Mouse (Mus musculus) C2C12 (cell line): ENCODE measurements around the gene Sh3pxd2a. TPM values are rescaled to one million over a fixed set of nuclear protein-coding genes. Genes with fewer than 3 reads are reported as not detected.

Source experiments
- H3K27me3 ChIP-seq: one replicate; pipeline ENCODE4 v1.6.1; 2011; ENCODE audit not compliant: control insufficient read depth, insufficient read depth, insufficient read length
- H3K36me3 ChIP-seq: one replicate; pipeline ENCODE4 v1.6.1; 2011; ENCODE audit not compliant: control insufficient read depth, insufficient read depth
- H3K4me3 ChIP-seq: one replicate; pipeline ENCODE4 v1.5.1; 2011; ENCODE audit warnings: mild to moderate bottlenecking, control low read depth; ENCODE audit not compliant: poor library complexity, insufficient read depth, severe bottlenecking
- H3K79me2 ChIP-seq: one replicate; pipeline ENCODE4 v1.6.1; 2011; ENCODE audit not compliant: control insufficient read depth, insufficient read depth
- H3K79me3 ChIP-seq: one replicate; pipeline ENCODE4 v1.6.1; 2011; ENCODE audit warnings: low read depth, control low read depth
- H3ac ChIP-seq: one replicate; pipeline ENCODE3; 2011; ENCODE audit warnings: low read depth; ENCODE audit not compliant: control insufficient read depth, insufficient read length
- CEBPB ChIP-seq: IDR thresholded peaks from one replicate; pipeline ENCODE4 v1.6.1; 2011; ENCODE audit warnings: low read depth, mild to moderate bottlenecking, control low read depth, moderate library complexity
- CTCF ChIP-seq: IDR thresholded peaks from one replicate; pipeline ENCODE4 v1.5.1; 2011; ENCODE audit not compliant: control insufficient read depth, insufficient read depth, insufficient read length
- FOSL1 ChIP-seq: IDR thresholded peaks from one replicate; pipeline ENCODE4 v1.8.0; 2011; ENCODE audit warnings: mild to moderate bottlenecking, low read length; ENCODE audit not compliant: poor library complexity, insufficient read depth, severe bottlenecking
- MAX ChIP-seq: IDR thresholded peaks from one replicate; pipeline ENCODE4 v1.6.1; 2011; ENCODE audit warnings: mild to moderate bottlenecking, control low read depth
- MYOD1 ChIP-seq: IDR thresholded peaks from one replicate; pipeline ENCODE4 v1.6.1; 2011; ENCODE audit warnings: low read depth; ENCODE audit not compliant: control insufficient read depth, insufficient read length
- MYOG ChIP-seq: IDR thresholded peaks from one replicate; pipeline ENCODE4 v1.6.1; 2011; ENCODE audit not compliant: control insufficient read depth, insufficient read length; ENCODE audit errors: extremely low read depth
- USF1 ChIP-seq: IDR thresholded peaks from one replicate; pipeline ENCODE4 v1.6.1; 2011; ENCODE audit warnings: low read depth, mild to moderate bottlenecking, control low read depth, moderate library complexity
- polyA plus RNA-seq: library from polyadenylated mRNA; unstranded; fragments of >200 nt; fragmentation: generic; extraction: Trizol; gene quantifications from one replicate; pipeline ENCODE4 v1.2.1, GENCODE M21; 2012; ENCODE audit warnings: missing spikeins

Sh3pxd2a gene
- polyA plus RNA-seq, 1 experiment: 22.2 TPM

DNA sequence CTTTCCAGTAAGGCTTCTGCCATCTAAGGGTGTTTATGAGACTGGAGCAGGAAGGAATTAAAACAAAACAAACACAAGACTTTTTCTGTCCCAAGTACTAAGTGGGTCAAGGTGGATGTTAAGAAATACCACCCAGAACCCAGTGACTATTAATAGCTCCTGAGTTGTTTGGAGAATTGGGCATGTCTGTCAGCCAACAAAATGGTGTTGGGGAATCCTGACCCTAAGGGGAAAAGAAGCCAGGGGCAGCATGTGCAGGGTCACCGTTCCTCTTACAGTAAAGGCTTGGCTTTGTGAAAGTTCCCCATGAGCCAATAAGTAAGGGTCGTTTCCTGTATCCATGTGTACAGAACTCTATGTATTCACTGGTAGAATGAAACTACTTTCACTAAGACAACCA is 209.2 kb downstream of the Sh3pxd2a start:
- H3K27me3 ChIP-seq: no peaks in the 10 kb centered on the region

GRCm38 (mm10) chr19:47253053-47253628 is 211.1 kb downstream of the Sh3pxd2a start:
- Histone ChIP-seq H3K79me3 (no peaks in the 10 kb centered on the region), H3K79me2 (no peaks in the 10 kb centered on the region), H3K4me3 (no peak overlapping the region), H3K27me3 (no peaks in the 10 kb centered on the region), H3K36me3 (no peaks in the 10 kb centered on the region), H3ac (no peak overlapping the region)
- TF ChIP-seq MYOG: no peak
- TF ChIP-seq CEBPB: no peak
- TF ChIP-seq USF1: no peak
- TF ChIP-seq CTCF: no peak
- TF ChIP-seq MYOD1: no peak
- TF ChIP-seq MAX: no peak
- TF ChIP-seq FOSL1: no peak

More for the DNA sequence above, 209.2 kb downstream of the Sh3pxd2a start:
- no peaks in the 10 kb centered on the region for H3K79me2 ChIP-seq
- no peaks in the 10 kb centered on the region for H3K79me3 ChIP-seq
- no peak overlapping the region for H3K4me3 ChIP-seq
- H3K36me3 ChIP-seq: no peaks in the 10 kb centered on the region
- no peak for TF ChIP-seq MAX
- TF ChIP-seq FOSL1: no peak
- TF ChIP-seq CTCF: no peak
- no peak for TF ChIP-seq MYOD1
- TF ChIP-seq USF1: no peak
- TF ChIP-seq MYOG: no peak
- no peak for TF ChIP-seq CEBPB
- H3ac ChIP-seq: no peak overlapping the region

DNA sequence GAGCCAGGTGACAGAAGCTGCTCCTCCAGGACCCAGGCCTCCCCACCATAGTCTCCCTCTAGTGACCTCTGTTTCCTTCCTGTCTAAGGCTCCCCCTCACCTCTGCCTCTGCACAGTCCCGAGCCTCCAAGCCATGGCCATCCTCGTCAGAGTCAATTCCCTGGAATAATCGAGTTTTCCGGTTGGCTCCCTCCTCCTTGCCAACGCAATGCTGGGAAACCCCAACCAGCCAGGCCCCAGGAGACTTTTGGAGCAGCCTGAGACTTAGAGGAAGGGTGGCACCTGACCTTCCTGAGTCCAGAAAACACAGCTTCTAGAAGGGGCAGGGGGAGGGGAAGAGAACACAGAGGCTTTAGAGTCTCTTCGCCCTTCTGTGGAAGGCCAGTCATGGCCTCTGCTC is 213.3 kb downstream of the Sh3pxd2a start:
- Histone ChIP-seq H3ac (no peak overlapping the region), H3K27me3 (no peaks in the 10 kb centered on the region), H3K4me3 (no peak overlapping the region), H3K79me3 (no peaks in the 10 kb centered on the region), H3K36me3 (no peaks in the 10 kb centered on the region), H3K79me2 (no peaks in the 10 kb centered on the region)
- TF ChIP-seq MYOG: no peak
- TF ChIP-seq FOSL1: no peak
- no peak for TF ChIP-seq CTCF
- no peak for TF ChIP-seq MAX
- TF ChIP-seq USF1: no peak
- no peak for TF ChIP-seq MYOD1
- TF ChIP-seq CEBPB: no peak

- Histone ChIP-seq H3K79me3 (no peaks in the 10 kb centered on the region), H3ac (no peak overlapping the region), H3K27me3 (no peaks in the 10 kb centered on the region), H3K4me3 (no peak overlapping the region), H3K36me3 (no peaks in the 10 kb centered on the region), H3K79me2 (no peaks in the 10 kb centered on the region)
- TF ChIP-seq MYOG (no peak), MAX (no peak), MYOD1 (no peak), CEBPB (no peak), USF1 (no peak), CTCF (no peak), FOSL1 (no peak)
Measured at GRCm38 (mm10) chr19:47248906-47249568, 215.2 kb downstream of the Sh3pxd2a start.

- H3ac ChIP-seq: no peak overlapping the region
- H3K27me3 ChIP-seq: no peaks in the 10 kb centered on the region
- no peaks in the 10 kb centered on the region for H3K36me3 ChIP-seq
- no peaks in the 10 kb centered on the region for H3K79me2 ChIP-seq
- H3K79me3 ChIP-seq: no peaks in the 10 kb centered on the region
- TF ChIP-seq MYOG (no peak), CEBPB (no peak), FOSL1 (no peak)
- no peak overlapping the region for H3K4me3 ChIP-seq
Measured at GRCm38 (mm10) chr19:47248296-47248695, 215.9 kb downstream of the Sh3pxd2a start.
